Mouse (Mus musculus): ENCODE measurements around the gene St6galnac5. TPM values are rescaled to one million over a fixed set of nuclear protein-coding genes. Genes with fewer than 3 reads are reported as not detected.
"Not testable (repeated sequence)": the region's sequence is repeated elsewhere in the genome, so short reads cannot be mapped to it uniquely, and the experiment has no call there.

St6galnac5 gene
- polyA plus RNA-seq, 1 experiment from 2014 or later: 25.9 TPM

GRCm38 (mm10) chr3:152815110-152815509, 166.9 kb downstream of the St6galnac5 start:
- Histone ChIP-seq H3K4me1 (ENCODE audit: control insufficient read depth, insufficient read depth, low read length) (no peaks in the 10 kb centered on the region), H3K4me3 (ENCODE audit: low read depth, low read length) (no peak overlapping the region), H3K9ac (ENCODE audit: low read depth, low read length) (no peak overlapping the region), H3K36me3 (ENCODE audit: control insufficient read depth, insufficient read depth, low read length) (0 out of 2 replicates have a peak, but pooled peaks cover 3% of the 10 kb centered on the region), H3K27ac (ENCODE audit: low read length) (no peak overlapping the region), H3K9me3 (replicated peaks; ENCODE audit: control insufficient read depth, low read length, poor library complexity, severe bottlenecking) (no peaks in the 10 kb centered on the region), H3K27me3 (ENCODE audit: control insufficient read depth, insufficient read depth, low read depth, low read length) (no peaks in the 10 kb centered on the region), H3K4me2 (ENCODE audit: low read length) (no peak overlapping the region)
- ATAC-seq: no peak
- WGBS: 93% methylated on average over 5 of the region's 5 CpGs

GRCm38 (mm10) chr3:152813905-152814304, 168.1 kb downstream of the St6galnac5 start:
- no peaks in the 10 kb centered on the region for H3K4me1 ChIP-seq (ENCODE audit: control insufficient read depth, insufficient read depth, low read length)
- H3K27ac ChIP-seq (ENCODE audit: low read length): no peak overlapping the region
- WGBS: 82% methylated on average over 4 of the region's 4 CpGs
- no peaks in the 10 kb centered on the region for H3K27me3 ChIP-seq (ENCODE audit: control insufficient read depth, insufficient read depth, low read depth, low read length)
- no peaks in the 10 kb centered on the region for H3K9me3 ChIP-seq (replicated peaks; ENCODE audit: control insufficient read depth, low read length, poor library complexity, severe bottlenecking)
- no peak for ATAC-seq
- no peak overlapping the region for H3K9ac ChIP-seq (ENCODE audit: low read depth, low read length)
- H3K4me3 ChIP-seq (ENCODE audit: low read depth, low read length): no peak overlapping the region
- H3K4me2 ChIP-seq (ENCODE audit: low read length): no peak overlapping the region
- H3K36me3 ChIP-seq (ENCODE audit: control insufficient read depth, insufficient read depth, low read length): 0 out of 2 replicates have a peak, but pooled peaks cover 3% of the 10 kb centered on the region

- no peak overlapping the region for H3K4me2 ChIP-seq (ENCODE audit: low read length)
- WGBS: 83% methylated on average over 9 of the region's 9 CpGs
- no peak for ATAC-seq
- no peaks in the 10 kb centered on the region for H3K36me3 ChIP-seq (ENCODE audit: control insufficient read depth, insufficient read depth, low read length)
- no peak overlapping the region for H3K4me3 ChIP-seq (ENCODE audit: low read depth, low read length)
- H3K4me1 ChIP-seq (ENCODE audit: control insufficient read depth, insufficient read depth, low read length): 0 out of 2 replicates have a peak, but pooled peaks cover 4% of the 10 kb centered on the region
- H3K9ac ChIP-seq (ENCODE audit: low read depth, low read length): no peak overlapping the region
- H3K9me3 ChIP-seq (replicated peaks; ENCODE audit: control insufficient read depth, low read length, poor library complexity, severe bottlenecking): peaks cover 3% of the 10 kb centered on the region; the same call in 1 of the 2 replicates
- H3K27me3 ChIP-seq (ENCODE audit: control insufficient read depth, insufficient read depth, low read depth, low read length): no peaks in the 10 kb centered on the region
- no peak overlapping the region for H3K27ac ChIP-seq (ENCODE audit: low read length)
These were observed 182.2 kb downstream of the St6galnac5 start for GRCm38 (mm10) chr3:152799738-152800431.

- no peak; the same call in 1 of the 2 replicates for ATAC-seq
- Histone ChIP-seq H3K4me1 (ENCODE audit: control insufficient read depth, insufficient read depth, low read length) (0 out of 2 replicates have a peak, but pooled peaks cover 4% of the 10 kb centered on the region), H3K4me3 (ENCODE audit: low read depth, low read length) (no peak overlapping the region), H3K27me3 (ENCODE audit: control insufficient read depth, insufficient read depth, low read depth, low read length) (no peaks in the 10 kb centered on the region), H3K9me3 (replicated peaks; ENCODE audit: control insufficient read depth, low read length, poor library complexity, severe bottlenecking) (peaks cover 5% of the 10 kb centered on the region; the same call in 1 of the 2 replicates), H3K4me2 (ENCODE audit: low read length) (no peak overlapping the region), H3K36me3 (ENCODE audit: control insufficient read depth, insufficient read depth, low read length) (no peaks in the 10 kb centered on the region), H3K27ac (ENCODE audit: low read length) (no peak overlapping the region), H3K9ac (ENCODE audit: low read depth, low read length) (no peak overlapping the region)
- 17% methylated on average over 2 of the region's 2 CpGs for WGBS
These were observed 184.7 kb downstream of the St6galnac5 start for GRCm38 (mm10) chr3:152797354-152797753.

GRCm38 (mm10) chr3:152796216-152796615, 185.8 kb downstream of the St6galnac5 start:
- 0 out of 2 replicates have a peak, but pooled peaks cover 4% of the 10 kb centered on the region for H3K4me1 ChIP-seq (ENCODE audit: control insufficient read depth, insufficient read depth, low read length)
- 77% methylated on average over 4 of the region's 4 CpGs for WGBS
- H3K36me3 ChIP-seq (ENCODE audit: control insufficient read depth, insufficient read depth, low read length): no peaks in the 10 kb centered on the region
- H3K9me3 ChIP-seq (replicated peaks; ENCODE audit: control insufficient read depth, low read length, poor library complexity, severe bottlenecking): peaks cover 5% of the 10 kb centered on the region; the same call in 1 of the 2 replicates
- no peaks in the 10 kb centered on the region for H3K27me3 ChIP-seq (ENCODE audit: control insufficient read depth, insufficient read depth, low read depth, low read length)
- H3K27ac ChIP-seq (ENCODE audit: low read length): no peak overlapping the region
- no peak overlapping the region for H3K4me2 ChIP-seq (ENCODE audit: low read length)
- no peak overlapping the region for H3K9ac ChIP-seq (ENCODE audit: low read depth, low read length)
- no peak overlapping the region for H3K4me3 ChIP-seq (ENCODE audit: low read depth, low read length)
- no peak for ATAC-seq

GRCm38 (mm10) chr3:152793006-152793405, 189.0 kb downstream of the St6galnac5 start:
- no peak for ATAC-seq
- Histone ChIP-seq H3K4me1 (ENCODE audit: control insufficient read depth, insufficient read depth, low read length) (0 out of 2 replicates have a peak, but pooled peaks cover 4% of the 10 kb centered on the region), H3K27me3 (ENCODE audit: control insufficient read depth, insufficient read depth, low read depth, low read length) (no peaks in the 10 kb centered on the region), H3K4me3 (ENCODE audit: low read depth, low read length) (no peak overlapping the region), H3K4me2 (ENCODE audit: low read length) (no peak overlapping the region), H3K27ac (ENCODE audit: low read length) (no peak overlapping the region), H3K9me3 (replicated peaks; ENCODE audit: control insufficient read depth, low read length, poor library complexity, severe bottlenecking) (peaks cover 5% of the 10 kb centered on the region; the same call in 1 of the 2 replicates), H3K36me3 (ENCODE audit: control insufficient read depth, insufficient read depth, low read length) (0 out of 2 replicates have a peak, but pooled peaks cover 2% of the 10 kb centered on the region), H3K9ac (ENCODE audit: low read depth, low read length) (no peak overlapping the region)
- WGBS: 86% methylated on average over 4 of the region's 4 CpGs

GRCm38 (mm10) chr3:152792601-152793000, 189.4 kb downstream of the St6galnac5 start:
- H3K27ac ChIP-seq (ENCODE audit: low read length): no peak overlapping the region
- H3K9me3 ChIP-seq (replicated peaks; ENCODE audit: control insufficient read depth, low read length, poor library complexity, severe bottlenecking): peaks cover 5% of the 10 kb centered on the region; the same call in 1 of the 2 replicates
- H3K4me2 ChIP-seq (ENCODE audit: low read length): no peak overlapping the region
- no peaks in the 10 kb centered on the region for H3K27me3 ChIP-seq (ENCODE audit: control insufficient read depth, insufficient read depth, low read depth, low read length)
- WGBS: 93% methylated on average over 5 of the region's 5 CpGs
- no peak for ATAC-seq
- H3K4me1 ChIP-seq (ENCODE audit: control insufficient read depth, insufficient read depth, low read length): 0 out of 2 replicates have a peak, but pooled peaks cover 4% of the 10 kb centered on the region
- no peak overlapping the region for H3K9ac ChIP-seq (ENCODE audit: low read depth, low read length)
- H3K4me3 ChIP-seq (ENCODE audit: low read depth, low read length): no peak overlapping the region
- H3K36me3 ChIP-seq (ENCODE audit: control insufficient read depth, insufficient read depth, low read length): 0 out of 2 replicates have a peak, but pooled peaks cover 2% of the 10 kb centered on the region

GRCm38 (mm10) chr3:152788301-152788953, 193.6 kb downstream of the St6galnac5 start:
- H3K27me3 ChIP-seq (ENCODE audit: control insufficient read depth, insufficient read depth, low read depth, low read length); H3K9me3 ChIP-seq (replicated peaks; ENCODE audit: control insufficient read depth, low read length, poor library complexity, severe bottlenecking); H3K27ac ChIP-seq (ENCODE audit: low read length); H3K4me3 ChIP-seq (ENCODE audit: low read depth, low read length); H3K4me2 ChIP-seq (ENCODE audit: low read length); ATAC-seq; H3K4me1 ChIP-seq (ENCODE audit: control insufficient read depth, insufficient read depth, low read length); H3K36me3 ChIP-seq (ENCODE audit: control insufficient read depth, insufficient read depth, low read length); H3K9ac ChIP-seq (ENCODE audit: low read depth, low read length): not testable (repeated sequence)
- WGBS: 93% methylated on average over 5 of the region's 5 CpGs

- not testable (repeated sequence) for H3K4me2 ChIP-seq (ENCODE audit: low read length); H3K27me3 ChIP-seq (ENCODE audit: control insufficient read depth, insufficient read depth, low read depth, low read length); H3K36me3 ChIP-seq (ENCODE audit: control insufficient read depth, insufficient read depth, low read length); H3K9me3 ChIP-seq (replicated peaks; ENCODE audit: control insufficient read depth, low read length, poor library complexity, severe bottlenecking); H3K9ac ChIP-seq (ENCODE audit: low read depth, low read length); ATAC-seq; H3K4me3 ChIP-seq (ENCODE audit: low read depth, low read length); H3K4me1 ChIP-seq (ENCODE audit: control insufficient read depth, insufficient read depth, low read length); H3K27ac ChIP-seq (ENCODE audit: low read length)
- 89% methylated on average over 7 of the region's 13 CpGs for WGBS
These were observed 197.7 kb downstream of the St6galnac5 start for GRCm38 (mm10) chr3:152784353-152784752.
